Mouse (Mus musculus): ENCODE data around the gene Ppox. TPM values are rescaled to one million over a fixed set of nuclear protein-coding genes. Genes with fewer than 3 reads are reported as not detected.
A peak's percentile ranks its signal among the peaks of the same experiment; 100 is the strongest.
"Not testable (repeated sequence)": the region's sequence is repeated elsewhere in the genome, so short reads cannot be mapped to it uniquely, and the experiment has no call there.

Gene Ppox
- polyA plus RNA-seq, 1 experiment = 24.3 TPM

DNA sequence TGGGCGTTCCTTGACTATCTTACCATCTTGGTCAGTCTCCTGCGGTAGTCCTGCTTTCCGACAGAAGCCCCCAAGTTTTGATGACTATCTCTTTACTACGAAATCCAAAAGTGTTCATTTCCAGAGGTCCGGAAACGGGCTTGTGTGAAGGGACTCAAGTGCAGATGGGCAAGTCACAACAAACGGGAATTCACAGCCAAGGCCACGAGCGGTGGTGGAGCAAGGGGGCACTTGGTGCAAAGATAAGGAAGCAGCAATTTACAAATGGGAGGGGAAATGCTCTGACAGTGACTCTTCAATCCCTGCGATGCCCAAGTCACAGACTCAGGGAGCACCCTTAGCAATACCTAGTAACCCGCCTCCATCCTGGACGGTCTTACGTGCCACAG lies 33.5 kb downstream of the Ppox start:
- Histone ChIP-seq H3K4me1 (ENCODE audit: control insufficient read depth, insufficient read depth, low read length) (peaks cover 3% of the 10 kb centered on the region), H3K27ac (ENCODE audit: insufficient read depth, low read length) (peak overlapping the region; percentile 88), H3K4me3 (ENCODE audit: insufficient read depth, low read length) (peak overlapping the region; percentile 20)
- TF ChIP-seq CTCF (IDR thresholded peaks at IDR 0.05; ENCODE audit: borderline replicate concordance, insufficient read depth, low read length) (no peak), POLR2A (IDR thresholded peaks at IDR 0.05; ENCODE audit: low read depth, low read length) (no peak)

- H3K27ac ChIP-seq (ENCODE audit: insufficient read depth, low read length) = peak overlapping the region; percentile 88
- peaks cover 3% of the 10 kb centered on the region for H3K4me1 ChIP-seq (ENCODE audit: control insufficient read depth, insufficient read depth, low read length)
- TF ChIP-seq CTCF (IDR thresholded peaks at IDR 0.05; ENCODE audit: borderline replicate concordance, insufficient read depth, low read length) (0 out of 2 replicates have a peak, but pooled peaks have one; percentile 21), POLR2A (IDR thresholded peaks at IDR 0.05; ENCODE audit: low read depth, low read length) (peak; percentile 91)
- H3K4me3 ChIP-seq (ENCODE audit: insufficient read depth, low read length) = peak overlapping the region; percentile 87
These were observed 34.1 kb downstream of the Ppox start for GRCm38 (mm10) chr1:171246709-171247452.

DNA sequence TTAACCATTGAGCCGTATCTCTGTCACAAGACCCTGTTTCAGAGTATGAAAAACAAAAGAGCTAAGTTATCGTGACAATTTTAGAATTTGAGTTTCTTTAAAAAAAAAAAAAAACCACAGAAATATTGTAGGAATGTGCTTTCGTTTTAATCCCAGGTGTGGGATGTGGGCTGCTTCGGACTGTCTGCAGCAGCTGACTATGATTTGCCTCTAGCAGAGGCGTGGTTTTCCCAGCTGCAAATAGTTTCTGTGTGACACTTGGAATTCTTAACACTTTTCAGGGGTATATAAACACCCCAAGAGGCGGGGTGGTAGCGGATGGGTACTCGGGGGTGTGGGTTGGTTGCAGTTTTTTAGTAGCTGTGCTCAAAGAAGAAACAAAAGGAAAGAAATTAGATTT lies 35.6 kb downstream of the Ppox start:
- Histone ChIP-seq H3K4me3 (ENCODE audit: insufficient read depth, low read length) (no peak overlapping the region), H3K27ac (ENCODE audit: insufficient read depth, low read length) (peak overlapping the region; percentile 37), H3K4me1 (ENCODE audit: control insufficient read depth, insufficient read depth, low read length) (peaks cover 3% of the 10 kb centered on the region)
- no peak; the same call in 1 of the 2 replicates for TF ChIP-seq POLR2A (IDR thresholded peaks at IDR 0.05; ENCODE audit: low read depth, low read length)
- no peak for TF ChIP-seq CTCF (IDR thresholded peaks at IDR 0.05; ENCODE audit: borderline replicate concordance, insufficient read depth, low read length)

DNA sequence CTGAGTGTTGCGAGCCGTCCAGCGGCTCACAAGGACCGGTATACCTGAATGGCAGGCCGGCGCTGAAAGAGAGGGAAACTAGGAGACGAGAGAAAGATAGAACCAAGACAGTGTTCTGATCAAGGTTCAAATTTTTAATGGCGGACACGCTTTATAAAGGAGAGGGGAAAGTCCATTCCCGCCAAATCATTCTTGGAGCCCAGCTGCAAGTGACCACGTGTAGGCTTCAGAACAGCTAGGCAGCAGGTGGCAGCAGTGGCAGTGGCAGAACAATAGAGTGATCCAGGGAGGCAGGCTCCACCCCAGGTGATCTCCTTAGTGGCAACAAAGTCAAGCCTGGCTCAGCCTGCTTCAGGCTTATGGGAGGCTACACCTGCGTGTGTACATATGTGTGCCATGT lies 39.0 kb downstream of the Ppox start:
- not testable (repeated sequence) for H3K4me3 ChIP-seq (ENCODE audit: insufficient read depth, low read length); H3K27ac ChIP-seq (ENCODE audit: insufficient read depth, low read length); H3K4me1 ChIP-seq (ENCODE audit: control insufficient read depth, insufficient read depth, low read length)

GRCm38 (mm10) chr1:171240911-171241310 lies 40.1 kb downstream of the Ppox start:
- H3K4me3 ChIP-seq (ENCODE audit: insufficient read depth, low read length) = no peak overlapping the region
- H3K4me1 ChIP-seq (ENCODE audit: control insufficient read depth, insufficient read depth, low read length) = no peaks in the 10 kb centered on the region; the same call in 1 of the 2 replicates
- H3K27ac ChIP-seq (ENCODE audit: insufficient read depth, low read length) = no peak overlapping the region
- TF ChIP-seq POLR2A (IDR thresholded peaks at IDR 0.05; ENCODE audit: low read depth, low read length) (no peak), CTCF (IDR thresholded peaks at IDR 0.05; ENCODE audit: borderline replicate concordance, insufficient read depth, low read length) (no peak)

GRCm38 (mm10) chr1:171239992-171240744 lies 40.8 kb downstream of the Ppox start:
- H3K4me3 ChIP-seq (ENCODE audit: insufficient read depth, low read length) = no peak overlapping the region

DNA sequence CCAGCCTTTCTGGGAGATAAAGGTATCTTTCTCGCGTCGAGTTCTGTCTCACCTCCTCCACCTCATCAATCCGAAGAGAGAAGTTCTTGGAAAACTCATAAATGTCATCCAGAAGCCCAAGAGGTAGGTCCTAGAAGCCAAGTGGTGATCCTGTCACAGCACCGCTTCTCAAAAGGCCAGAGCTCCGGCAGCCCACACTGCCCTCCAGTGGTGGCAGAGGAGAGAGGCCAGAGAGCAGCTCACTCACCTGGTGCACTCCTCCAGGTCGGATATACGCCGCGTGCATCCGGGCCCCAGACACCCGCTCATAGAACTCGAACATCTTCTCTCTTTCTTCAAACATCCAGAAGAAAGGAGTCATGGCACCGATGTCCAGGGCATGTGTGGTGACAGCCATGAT lies 42.5 kb downstream of the Ppox start:
- Histone ChIP-seq H3K4me1 (ENCODE audit: control insufficient read depth, insufficient read depth, low read length) (no peaks in the 10 kb centered on the region), H3K27ac (ENCODE audit: insufficient read depth, low read length) (no peak overlapping the region), H3K4me3 (ENCODE audit: insufficient read depth, low read length) (no peak overlapping the region)
- TF ChIP-seq CTCF (IDR thresholded peaks at IDR 0.05; ENCODE audit: borderline replicate concordance, insufficient read depth, low read length) = peak; percentile 82
- TF ChIP-seq POLR2A (IDR thresholded peaks at IDR 0.05; ENCODE audit: low read depth, low read length) = no peak

More at GRCm38 (mm10) chr1:171239992-171240744, 40.8 kb downstream of the Ppox start:
- H3K4me1 ChIP-seq (ENCODE audit: control insufficient read depth, insufficient read depth, low read length) = no peaks in the 10 kb centered on the region
- H3K27ac ChIP-seq (ENCODE audit: insufficient read depth, low read length) = no peak overlapping the region
- TF ChIP-seq CTCF (IDR thresholded peaks at IDR 0.05; ENCODE audit: borderline replicate concordance, insufficient read depth, low read length) (no peak), POLR2A (IDR thresholded peaks at IDR 0.05; ENCODE audit: low read depth, low read length) (no peak)

DNA sequence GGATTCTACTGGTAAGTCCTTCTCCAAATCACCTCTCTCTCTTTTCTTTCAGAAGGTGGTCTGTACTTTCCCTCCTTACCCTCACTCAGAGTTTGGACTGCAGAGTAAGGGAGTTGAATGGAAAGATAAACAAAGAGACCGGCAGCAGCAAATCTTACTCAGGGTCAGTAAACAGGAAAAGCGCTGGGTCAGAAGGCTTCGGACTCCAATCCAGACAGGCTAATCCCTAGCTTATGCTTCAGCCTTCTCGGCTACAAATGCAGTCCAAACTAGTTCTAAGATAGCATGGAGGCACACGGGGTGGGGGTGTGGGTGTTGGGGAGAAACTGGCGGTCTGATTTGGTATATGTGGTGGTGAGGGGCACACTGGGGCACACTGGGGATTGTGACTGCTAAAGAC lies 43.5 kb downstream of the Ppox start:
- H3K27ac ChIP-seq (ENCODE audit: insufficient read depth, low read length) = no peak overlapping the region
- TF ChIP-seq POLR2A (IDR thresholded peaks at IDR 0.05; ENCODE audit: low read depth, low read length) (no peak), CTCF (IDR thresholded peaks at IDR 0.05; ENCODE audit: borderline replicate concordance, insufficient read depth, low read length) (no peak)
- no peaks in the 10 kb centered on the region for H3K4me1 ChIP-seq (ENCODE audit: control insufficient read depth, insufficient read depth, low read length)
- H3K4me3 ChIP-seq (ENCODE audit: insufficient read depth, low read length) = no peak overlapping the region

GRCm38 (mm10) chr1:171235791-171236190 lies 45.2 kb downstream of the Ppox start:
- H3K27ac ChIP-seq (ENCODE audit: insufficient read depth, low read length) = no peak overlapping the region
- TF ChIP-seq POLR2A (IDR thresholded peaks at IDR 0.05; ENCODE audit: low read depth, low read length) = no peak
- no peak for TF ChIP-seq CTCF (IDR thresholded peaks at IDR 0.05; ENCODE audit: borderline replicate concordance, insufficient read depth, low read length)
- H3K4me3 ChIP-seq (ENCODE audit: insufficient read depth, low read length) = no peak overlapping the region
- no peaks in the 10 kb centered on the region for H3K4me1 ChIP-seq (ENCODE audit: control insufficient read depth, insufficient read depth, low read length)

DNA sequence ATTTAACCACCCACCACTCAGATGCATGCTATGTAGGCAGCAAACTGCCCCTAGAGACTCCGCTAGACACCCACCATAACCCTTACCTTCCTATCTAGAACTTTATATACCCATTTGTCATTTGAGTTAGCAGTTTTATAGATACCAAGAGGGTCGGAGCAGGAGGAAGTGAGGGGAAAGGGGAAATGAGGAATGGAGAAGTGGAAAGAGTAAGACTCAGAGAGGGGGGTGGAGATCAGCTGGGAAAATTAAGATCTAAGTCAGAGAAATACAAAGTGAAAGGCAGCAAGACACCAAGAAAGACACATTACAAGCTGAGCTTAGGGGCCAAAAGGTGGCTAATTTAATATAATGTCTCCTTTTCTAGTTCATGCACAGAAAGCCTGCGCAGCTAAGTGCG lies 46.4 kb downstream of the Ppox start:
- H3K4me3 ChIP-seq (ENCODE audit: insufficient read depth, low read length) = no peak overlapping the region
- H3K27ac ChIP-seq (ENCODE audit: insufficient read depth, low read length) = no peak overlapping the region
- TF ChIP-seq CTCF (IDR thresholded peaks at IDR 0.05; ENCODE audit: borderline replicate concordance, insufficient read depth, low read length) (no peak), POLR2A (IDR thresholded peaks at IDR 0.05; ENCODE audit: low read depth, low read length) (no peak)
- no peaks in the 10 kb centered on the region for H3K4me1 ChIP-seq (ENCODE audit: control insufficient read depth, insufficient read depth, low read length)

All from embryonic fibroblast, embryonic 13.5 days (primary cell).